Mouse (Mus musculus) frontal cortex, postnatal 25 days (tissue): ENCODE results near the gene Ak5.

Source experiments
- DNase-seq, 2 experiments: peaks; one replicate each; pipeline ENCODE4 v3.0.0; 2022; ENCODE audit warnings: low spot score in 2 of 2

Ak5 gene

DNA sequence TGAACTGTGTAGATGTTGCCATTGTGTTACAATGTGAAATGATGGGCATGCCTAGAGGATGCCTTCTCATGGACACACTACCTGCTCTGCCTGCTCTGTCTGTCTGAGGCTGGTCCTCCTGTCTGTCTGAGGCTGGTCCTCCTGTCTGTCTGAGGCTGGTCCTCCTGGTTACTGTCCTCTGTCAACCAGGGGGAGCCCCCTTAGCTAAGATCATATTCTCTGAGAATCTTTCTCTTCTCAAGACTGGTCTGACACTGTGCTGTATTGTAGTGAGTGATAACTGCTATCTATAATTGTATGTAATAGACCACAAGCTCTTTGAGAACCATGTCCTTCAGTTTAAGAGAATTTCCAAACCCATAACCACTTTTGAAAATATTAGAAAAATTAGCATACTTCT is 232.6 kb downstream of the Ak5 start:
- no peak for DNase-seq

DNA sequence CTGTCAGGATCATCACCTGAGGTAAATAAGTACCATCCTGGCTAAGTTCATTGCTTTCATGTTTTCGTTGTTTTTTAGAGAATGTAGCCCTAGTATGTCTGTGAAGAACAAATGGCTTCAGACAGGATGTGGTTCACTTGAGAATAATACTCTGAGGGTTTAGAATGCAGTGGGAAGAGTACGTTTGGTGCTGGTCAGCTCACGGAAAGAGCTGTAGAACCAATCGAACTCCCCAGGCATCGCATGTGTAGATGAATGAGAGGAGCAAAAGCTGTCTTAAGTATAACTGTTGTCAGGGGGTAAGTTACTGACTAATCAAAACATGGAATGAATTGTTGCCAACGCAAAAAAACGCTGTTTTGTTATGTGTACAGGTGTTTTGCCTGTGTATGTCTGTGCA is 235.5 kb downstream of the Ak5 start:
- no peak for DNase-seq

DNA sequence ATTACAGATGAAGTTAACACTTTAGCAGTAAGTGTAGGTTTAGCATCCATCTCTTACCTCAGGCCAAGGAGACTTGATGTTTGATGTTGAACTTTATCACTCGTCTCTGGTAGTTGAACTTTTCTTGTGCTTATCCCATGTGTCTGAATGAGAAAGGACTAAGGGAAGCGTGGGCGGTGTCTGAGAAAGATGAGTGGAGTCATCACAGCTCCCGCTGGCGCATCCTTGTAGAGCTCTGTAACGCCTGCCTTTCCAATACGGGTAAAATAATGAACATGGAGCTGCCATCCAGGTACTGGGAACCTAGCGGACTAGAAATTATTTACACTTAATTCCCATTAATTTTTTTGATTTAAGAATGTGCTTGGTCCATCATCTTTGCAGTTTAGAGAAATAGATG is 239.2 kb downstream of the Ak5 start:
- no peak for DNase-seq
